ENCODE assay signal across 8 mouse cellular contexts in genomic region chr1:59670641-59671168, GRCm38 (mm10). TPM values are rescaled to one million over a fixed set of nuclear protein-coding genes. Genes with fewer than 3 reads are reported as not detected.
A peak's percentile ranks its signal among the peaks of the same experiment; 100 is the strongest.
DNase-seq lines count a peak whose midpoint lies in the region; ATAC-seq lines count a peak whose summit lies in the region.

Gene Sumo1, minus strand, starts transcription at chr1:59670834.

- H3K4me2 ChIP-seq in heart, embryonic 13.5 days, result peak within 1 kb of the TSS; percentile 81
- H3K4me2 ChIP-seq in liver, embryonic 12.5 days, result peak within 1 kb of the TSS; percentile 84
- H3K4me2 ChIP-seq in stomach, embryonic 15.5 days, result peak within 1 kb of the TSS; percentile 64

- no peaks in the 10 kb centered on the region for H3K9me3 ChIP-seq in heart, embryonic 13.5 days
- no peaks in the 10 kb centered on the region for H3K9me3 ChIP-seq in liver, embryonic 12.5 days (replicated peaks)
- H3K9me3 ChIP-seq in stomach, embryonic 15.5 days, result no peaks in the 10 kb centered on the region

- WGBS in heart, embryonic 13.5 days, result under 1% methylated on average over 36 of the region's 36 CpGs
- under 1% methylated on average over 36 of the region's 36 CpGs for WGBS in liver, embryonic 12.5 days (ENCODE audit: insufficient replicate concordance)
- WGBS in stomach, embryonic 15.5 days, result under 1% methylated on average over 36 of the region's 36 CpGs

- peak; percentile 85 for ATAC-seq in heart, embryonic 13.5 days (ENCODE audit: extremely low read depth, insufficient number of reproducible peaks, low FRiP score, low TSS enrichment)
- ATAC-seq in liver, embryonic 12.5 days, result peak; percentile 90
- peak; percentile 89 for ATAC-seq in stomach, embryonic 15.5 days (ENCODE audit: insufficient read depth, low FRiP score, low read depth)

- peaks cover 9% of the 10 kb centered on the region for H3K36me3 ChIP-seq in heart, embryonic 13.5 days
- H3K36me3 ChIP-seq in liver, embryonic 12.5 days, result peaks cover 19% of the 10 kb centered on the region; the same call in 1 of the 2 replicates
- no peaks in the 10 kb centered on the region for H3K36me3 ChIP-seq in stomach, embryonic 15.5 days

- no peaks in the 10 kb centered on the region for H3K27me3 ChIP-seq in heart, embryonic 13.5 days (replicated peaks)
- no peaks in the 10 kb centered on the region for H3K27me3 ChIP-seq in liver, embryonic 12.5 days (replicated peaks)
- no peaks in the 10 kb centered on the region for H3K27me3 ChIP-seq in stomach, embryonic 15.5 days (replicated peaks)

- H3K4me1 ChIP-seq in brown adipose tissue, adult 24 weeks (ENCODE audit: control insufficient read depth, insufficient read depth, insufficient read length, low read length), result peaks cover 6% of the 10 kb centered on the region
- peaks cover 24% of the 10 kb centered on the region for H3K4me1 ChIP-seq in heart, embryonic 13.5 days
- H3K4me1 ChIP-seq in liver, embryonic 12.5 days, result peaks cover 35% of the 10 kb centered on the region
- H3K4me1 ChIP-seq in stomach, embryonic 15.5 days, result peaks cover 9% of the 10 kb centered on the region

- H3K4me3 ChIP-seq in brown adipose tissue, adult 24 weeks (ENCODE audit: insufficient read depth, low read depth, low read length), result peak within 1 kb of the TSS; percentile 95
- peak within 1 kb of the TSS; percentile 90 for H3K4me3 ChIP-seq in heart, embryonic 13.5 days
- H3K4me3 ChIP-seq in liver, embryonic 12.5 days, result peak within 1 kb of the TSS; percentile 100
- peak within 1 kb of the TSS; percentile 98 for H3K4me3 ChIP-seq in stomach, embryonic 15.5 days (replicated peaks)

- peak; percentile 91 for DNase-seq in CD4-positive, CD25-positive, alpha-beta regulatory T cell, adult 2 months (ENCODE audit: low read depth, low spot score)
- peak; percentile 19 for DNase-seq in fat pad, adult 2 months (ENCODE audit: extremely low read depth, low read depth, low spot score)
- DNase-seq in kidney, postnatal 10 days, result peak; percentile 95
- DNase-seq in natural killer cell, adult 2 months (ENCODE audit: low spot score in 2 of 2), result peak; percentile 78 to 81

- peak within 1 kb of the TSS; percentile 99 for H3K9ac ChIP-seq in heart, embryonic 13.5 days
- H3K9ac ChIP-seq in liver, embryonic 12.5 days, result peak within 1 kb of the TSS; percentile 98
- H3K9ac ChIP-seq in stomach, embryonic 15.5 days, result peak within 1 kb of the TSS; percentile 93

- peak within 1 kb of the TSS; percentile 97 for H3K27ac ChIP-seq in brown adipose tissue, adult 24 weeks (replicated peaks; ENCODE audit: low read depth, low read length)
- peak within 1 kb of the TSS; percentile 95 for H3K27ac ChIP-seq in heart, embryonic 13.5 days (replicated peaks)
- H3K27ac ChIP-seq in liver, embryonic 12.5 days, result peak within 1 kb of the TSS; percentile 90
- H3K27ac ChIP-seq in stomach, embryonic 15.5 days, result peak within 1 kb of the TSS; percentile 96

RNA-seq across cellular contexts. Expression of gene Sumo1, which starts in this region (rescaled TPM):
- 228 and 236 TPM in 2 replicates for polyA plus RNA-seq in brown adipose tissue, adult 24 weeks (2012; ENCODE audit: insufficient read depth, insufficient read length, missing spikeins)
- 223 and 245 TPM in 2 replicates for polyA plus RNA-seq in heart, embryonic 13.5 days (2015; fragmentation: Nextera tagmentation; extraction: Ambion mirVana)
- 199 and 208 TPM in 2 replicates for polyA plus RNA-seq in liver, embryonic 12.5 days (2016; fragmentation: Nextera tagmentation; extraction: Ambion mirVana)
- 305 and 359 TPM in 2 replicates for polyA plus RNA-seq in stomach, embryonic 15.5 days (2015; fragmentation: Nextera tagmentation; extraction: Ambion mirVana)

Comparison
In these comparisons a context has a peak if more than half of its experiments do, and no peak if none do; other contexts are left out.
1. Peak in every context shown above with its lines: DNase-seq, ATAC-seq, H3K4me3 ChIP-seq and H3K27ac ChIP-seq.
2. DNase-seq: peak in every context shown above with its lines; median percentile 95 in kidney, postnatal 10 days; 91 in CD4-positive, CD25-positive, alpha-beta regulatory T cell, adult 2 months; 80 in natural killer cell, adult 2 months; 19 in fat pad, adult 2 months.